Mouse (Mus musculus) forelimb bud, embryonic 11.5 days (tissue): Measurements from ENCODE around the gene Ccdc86.

ENCODE experiments used
- DNase-seq: peaks from one replicate; pipeline ENCODE4 v3.0.0-alpha.2; 2012; ENCODE audit warnings: low read depth, low spot score

The Ccdc86 gene

GRCm38 (mm10) chr19:10914291-10914690 is 34.8 kb downstream of the Ccdc86 start:
- DNase-seq, result no peak

DNA sequence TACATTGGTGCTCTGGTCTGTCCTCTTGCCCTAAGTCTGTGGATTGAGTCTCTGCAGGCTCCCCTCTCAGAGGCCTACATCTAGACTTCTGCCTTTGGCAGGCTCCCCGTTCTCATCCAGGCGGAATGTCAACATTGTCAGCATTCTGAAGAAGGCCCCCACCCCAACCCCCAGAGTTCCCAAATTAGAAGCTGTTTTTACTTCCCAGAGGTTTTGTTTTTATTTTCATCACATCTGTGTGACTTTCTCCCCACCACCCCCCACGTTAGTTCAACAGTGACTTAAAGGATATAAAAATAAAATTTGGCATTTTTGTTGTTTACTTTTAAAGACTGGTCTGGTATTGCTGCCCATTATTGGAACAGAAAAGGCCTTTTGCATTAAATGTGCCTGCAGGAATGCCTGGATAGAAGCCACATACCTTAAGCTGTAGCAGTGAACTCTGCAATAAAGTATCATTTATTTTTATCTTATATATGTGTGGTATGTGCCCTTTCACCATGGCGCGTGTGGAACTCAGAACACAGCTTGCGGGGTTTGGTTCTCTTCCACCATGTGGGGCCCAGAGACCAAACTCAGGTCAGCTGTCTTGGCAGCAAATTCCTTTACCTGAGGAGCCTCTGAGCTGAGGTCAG is 39.9 kb downstream of the Ccdc86 start:
- no peak for DNase-seq

GRCm38 (mm10) chr19:10907891-10908290 is 41.2 kb downstream of the Ccdc86 start:
- DNase-seq, result peak; percentile 35

- DNase-seq, result no peak
Observed at GRCm38 (mm10) chr19:10905728-10906000, 43.4 kb downstream of the Ccdc86 start.

DNA sequence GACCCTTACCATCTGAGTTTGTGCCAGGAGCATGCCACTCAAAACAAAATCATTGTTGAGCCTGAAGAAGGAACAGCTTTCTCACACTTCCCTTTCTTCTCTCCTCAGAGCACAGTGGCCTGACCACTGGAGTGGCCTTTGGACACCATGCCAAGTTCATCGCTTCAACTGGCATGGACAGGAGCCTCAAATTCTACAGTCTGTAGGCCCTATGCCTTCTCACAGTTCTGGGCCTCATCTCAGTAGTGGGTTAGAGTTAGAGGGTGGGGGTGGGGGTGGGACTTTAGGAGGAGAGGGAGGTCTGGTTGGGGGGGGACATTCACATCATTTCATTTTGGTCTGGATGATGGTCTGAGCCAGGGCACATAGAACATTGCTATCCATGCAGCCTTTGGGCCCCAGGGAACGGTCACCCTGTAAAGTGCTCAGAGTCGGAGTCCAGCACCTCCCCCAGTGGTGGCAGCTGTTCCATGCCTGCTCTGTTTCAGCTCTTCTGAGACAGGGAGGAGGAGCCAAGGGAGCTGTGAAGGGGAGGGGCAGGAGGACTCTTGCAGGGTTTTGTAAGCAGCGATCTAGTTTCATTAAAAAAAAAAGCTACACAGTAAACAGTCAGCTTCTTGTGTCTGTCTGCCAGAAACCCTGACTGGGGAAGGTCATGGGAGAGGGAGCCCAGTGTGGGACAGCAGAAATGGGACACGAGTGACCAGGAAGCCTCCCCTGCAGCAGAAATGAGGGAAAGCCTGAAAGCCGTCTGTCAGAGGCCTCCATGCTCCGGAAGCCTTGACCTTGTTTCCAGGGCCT is 43.9 kb downstream of the Ccdc86 start:
- no peak for DNase-seq

- no peak for DNase-seq
Observed at GRCm38 (mm10) chr19:10904512-10904911, 44.6 kb downstream of the Ccdc86 start.

- no peak for DNase-seq
Observed at GRCm38 (mm10) chr19:10901046-10901445, 48.0 kb downstream of the Ccdc86 start.

DNA sequence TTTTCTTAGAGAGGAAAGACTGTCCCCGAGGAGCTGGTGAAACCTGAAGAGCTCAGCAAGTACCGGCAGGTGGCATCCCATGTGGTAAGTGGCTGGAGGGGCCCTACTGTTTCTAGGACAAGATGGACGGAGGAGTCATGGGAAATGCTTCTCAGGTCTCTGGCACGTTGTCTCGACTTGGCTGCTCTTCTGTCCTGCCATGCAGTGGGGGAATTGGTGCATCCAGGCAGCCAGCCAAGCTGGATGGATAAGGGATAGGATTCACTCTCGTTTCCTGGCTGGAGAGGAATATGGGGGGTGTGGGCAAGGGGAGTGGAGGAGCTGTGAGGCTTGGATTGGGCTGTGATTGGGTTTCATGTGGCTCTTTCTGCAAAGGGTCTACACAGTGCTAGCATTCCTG is 48.8 kb downstream of the Ccdc86 start:
- no peak for DNase-seq

DNA sequence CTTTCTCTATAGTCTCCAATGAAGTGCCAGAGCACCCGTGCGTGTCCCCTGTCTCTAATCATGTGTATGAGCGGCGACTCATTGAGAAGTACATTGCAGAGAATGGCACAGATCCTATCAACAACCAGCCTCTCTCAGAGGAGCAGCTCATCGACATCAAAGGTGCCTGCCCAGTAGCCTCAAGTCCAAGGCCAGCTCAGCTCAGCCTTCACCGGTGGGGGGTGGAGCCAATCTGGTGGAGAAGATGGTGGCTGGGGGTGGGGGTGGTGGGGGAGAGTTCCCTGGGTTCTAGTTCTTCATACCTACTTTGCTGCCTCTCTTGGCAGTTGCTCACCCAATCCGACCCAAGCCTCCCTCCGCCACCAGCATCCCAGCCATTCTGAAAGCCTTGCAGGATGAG is 51.6 kb downstream of the Ccdc86 start:
- no peak for DNase-seq

- no peak for DNase-seq
Observed at GRCm38 (mm10) chr19:10896849-10897248, 52.2 kb downstream of the Ccdc86 start.

- DNase-seq, result peak; percentile 27
Observed at GRCm38 (mm10) chr19:10895708-10896107, 53.4 kb downstream of the Ccdc86 start.

DNA sequence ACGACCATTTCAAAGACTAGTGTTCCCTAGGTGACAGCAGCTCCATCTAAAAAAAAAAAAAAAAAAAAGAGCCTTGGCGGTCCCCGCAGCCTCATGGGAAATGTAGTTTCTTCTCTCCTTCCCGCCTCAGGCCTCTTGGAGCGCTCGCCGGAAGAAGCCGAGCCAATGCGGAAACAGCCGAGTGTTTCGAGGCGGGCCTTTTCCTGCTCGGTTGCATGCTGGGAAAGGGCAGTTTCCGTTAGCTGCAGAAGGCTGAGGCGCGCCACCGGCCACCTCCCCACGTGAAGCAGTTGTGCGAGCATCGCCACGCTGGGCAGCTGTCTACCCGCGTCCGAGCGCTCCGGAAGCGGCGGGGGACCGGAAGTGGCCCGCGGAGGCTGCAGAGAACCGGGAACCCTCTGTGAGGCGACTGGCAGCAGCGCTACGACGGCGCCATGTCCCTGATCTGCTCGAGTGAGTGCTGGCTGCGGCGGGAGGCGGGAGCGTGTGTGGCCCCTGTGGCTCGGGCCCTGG is 54.0 kb downstream of the Ccdc86 start, which contains the start of gene Prpf19:
Gene Prpf19 (plus strand): TSS at position 216 of the 513 bp plus-strand sequence.
- peak; percentile 98 for DNase-seq

GRCm38 (mm10) chr19:10892201-10892600 is 56.9 kb downstream of the Ccdc86 start:
- DNase-seq, result no peak
